Mouse (Mus musculus) liver, adult 2 months (tissue): ENCODE measurements around the gene Tead1.

ENCODE experiments used
- CTCF ChIP-seq: fragments of 200-500 bp; IDR thresholded peaks from 2 replicates; pipeline ENCODE4 v1.5.1; 2011; ENCODE audit warnings: low read depth, low read length, control low read depth
- POLR2A ChIP-seq: fragments of 200-500 bp; IDR thresholded peaks from 2 replicates; pipeline ENCODE4 v1.6.1; 2011; ENCODE audit warnings: low read length, control low read depth; ENCODE audit not compliant: insufficient read depth; ENCODE audit errors: extremely low read depth

GRCm38 (mm10) chr7:112942567-112942966, 263.4 kb downstream of the Tead1 start:
- TF ChIP-seq CTCF (no peak), POLR2A (no peak)
